Mouse (Mus musculus): ENCODE measurements at regions not wholly inside any gene's neighbourhood (a gene's known extent, or its start where the extent isn't known, plus 50 kb on each side); places are given as distances from the start of the nearest gene placed in this dataset.
A peak's percentile ranks its signal among the peaks of the same experiment; 100 is the strongest.

DNA sequence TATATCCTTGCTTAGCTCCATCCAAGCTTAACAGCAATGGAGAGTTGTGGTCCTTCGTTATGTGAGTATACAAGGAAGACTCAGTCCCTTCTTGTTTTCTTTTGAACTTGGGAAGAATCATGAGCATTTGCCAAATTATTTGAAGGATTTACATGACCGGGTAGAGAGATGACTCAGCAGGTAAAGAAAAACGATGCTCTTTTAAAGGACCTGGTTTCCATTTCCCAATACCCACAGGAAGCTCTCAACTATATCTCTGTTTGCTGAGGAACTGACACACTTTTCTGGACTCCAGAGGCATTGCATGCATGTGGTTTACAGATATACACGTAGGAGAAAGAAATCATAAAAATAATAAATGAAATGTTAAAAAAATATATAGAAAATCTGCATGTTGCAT lies 457.5 kb downstream of the Ppargc1a start:
- no peak for DNase-seq

DNA sequence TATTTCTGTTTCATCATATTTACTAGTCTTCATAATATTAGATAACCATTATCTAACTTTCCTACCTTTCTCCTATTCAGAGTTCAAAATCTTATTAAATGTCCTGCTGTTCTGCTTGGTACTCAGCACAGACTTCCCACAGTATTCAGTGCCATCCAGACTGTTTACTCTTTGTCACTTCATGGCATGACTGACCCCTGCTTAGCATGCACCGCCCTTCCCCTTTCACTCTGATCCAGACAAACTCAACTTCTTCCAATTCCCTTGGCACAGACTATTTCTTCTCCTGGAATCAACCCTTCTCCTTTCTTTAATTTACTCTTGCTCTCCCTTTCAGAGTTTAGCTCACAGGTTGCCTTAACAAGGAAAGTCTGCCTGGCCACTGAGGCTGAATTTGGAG lies 458.8 kb downstream of the Ppargc1a start:
- no peak for DNase-seq

DNA sequence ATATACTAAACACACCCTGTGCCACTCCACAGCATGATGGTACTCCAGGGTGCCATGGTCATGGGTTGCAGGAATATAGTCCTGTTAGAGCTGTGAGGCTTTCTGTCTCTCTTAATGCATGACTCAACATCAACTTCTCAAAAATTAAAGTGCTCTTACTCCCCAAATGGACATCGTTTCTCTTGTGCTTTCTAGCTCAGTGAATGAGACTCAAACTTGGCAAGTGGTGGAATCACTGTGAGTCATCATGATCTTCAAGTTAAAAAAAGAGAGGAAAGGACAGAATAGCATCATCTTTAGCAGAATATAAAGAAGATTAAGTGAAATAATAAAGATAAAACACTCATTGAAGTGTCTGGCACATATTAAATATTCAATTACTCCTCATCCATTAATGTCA lies 459.3 kb downstream of the Ppargc1a start:
- DNase-seq, result no peak

DNA sequence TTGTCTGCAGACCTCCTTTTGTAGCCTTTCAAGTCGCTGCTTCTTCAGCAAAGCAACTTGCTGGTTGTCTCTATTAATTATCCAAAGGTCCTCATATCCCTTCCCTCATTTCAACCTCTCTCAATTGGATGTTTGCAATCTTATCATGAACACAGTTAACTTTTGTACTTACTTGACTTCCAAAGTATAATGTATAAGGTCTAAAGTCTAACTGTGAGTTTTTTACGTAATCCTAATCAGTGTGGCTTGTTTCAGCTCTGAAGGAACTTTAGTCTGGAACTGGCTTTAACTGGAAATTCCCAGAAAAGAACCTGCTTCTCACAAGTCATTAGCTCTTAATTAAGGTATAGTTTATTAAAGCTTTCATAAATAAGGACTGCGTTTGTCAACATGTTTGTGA lies 467.6 kb downstream of the Ppargc1a start:
- no peak for DNase-seq

DNA sequence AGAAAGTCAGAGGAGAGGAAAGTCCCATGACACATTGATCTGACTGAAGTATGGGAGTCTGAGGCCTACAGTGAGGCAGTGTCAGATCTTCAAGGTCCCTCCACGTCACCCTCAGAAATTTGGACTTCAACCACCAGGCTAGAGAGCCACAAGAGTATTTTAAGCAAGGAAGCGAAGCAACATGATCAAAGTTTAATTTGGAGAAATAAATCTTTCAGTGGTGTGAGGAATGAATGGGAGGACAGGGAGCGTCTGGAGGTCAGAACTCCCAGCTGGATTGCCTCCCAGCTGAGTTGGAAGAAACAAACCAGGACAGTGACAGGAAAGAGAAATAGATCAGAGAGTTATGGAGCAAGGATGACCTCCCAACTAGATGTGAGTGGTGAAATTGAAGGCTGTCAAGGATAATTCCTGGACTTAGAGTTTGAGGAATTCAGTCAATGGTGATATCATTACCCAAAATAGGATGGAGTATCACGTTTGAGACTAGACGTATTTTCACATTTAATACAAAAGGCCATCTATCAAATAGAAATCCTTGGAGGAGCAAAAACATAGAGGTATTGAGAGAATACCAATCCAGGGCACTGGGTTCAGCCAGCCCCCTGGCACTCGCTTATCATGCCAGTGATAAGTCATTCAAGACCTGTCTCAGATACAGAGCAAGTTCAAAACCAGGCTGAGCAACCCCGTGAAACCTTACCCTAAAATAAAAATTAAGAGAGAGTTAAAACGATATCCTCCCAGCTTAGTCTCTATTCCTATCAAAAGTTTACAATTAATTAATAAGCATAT lies 494.7 kb downstream of the Ppargc1a start:
- no peak for DNase-seq

DNA sequence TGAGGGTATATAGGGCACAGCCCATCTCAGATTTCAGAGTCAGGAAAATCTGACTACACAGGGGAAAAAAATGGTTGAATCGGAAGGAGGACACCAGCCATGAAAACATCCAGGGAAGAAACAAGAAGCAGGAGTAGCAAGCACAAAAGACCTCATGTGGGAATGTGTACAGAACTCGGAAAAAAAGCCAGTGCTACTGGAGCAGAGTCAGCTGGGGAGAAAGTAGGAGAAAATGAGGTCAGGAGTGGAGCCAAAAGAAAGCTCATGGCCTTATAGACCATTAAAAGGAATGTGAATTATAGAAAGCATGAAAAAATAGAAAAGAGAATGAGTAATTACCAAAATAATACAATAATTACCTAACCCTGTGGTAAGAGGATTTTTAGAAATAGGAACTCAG lies 495.4 kb downstream of the Ppargc1a start:
- DNase-seq, result no peak

DNA sequence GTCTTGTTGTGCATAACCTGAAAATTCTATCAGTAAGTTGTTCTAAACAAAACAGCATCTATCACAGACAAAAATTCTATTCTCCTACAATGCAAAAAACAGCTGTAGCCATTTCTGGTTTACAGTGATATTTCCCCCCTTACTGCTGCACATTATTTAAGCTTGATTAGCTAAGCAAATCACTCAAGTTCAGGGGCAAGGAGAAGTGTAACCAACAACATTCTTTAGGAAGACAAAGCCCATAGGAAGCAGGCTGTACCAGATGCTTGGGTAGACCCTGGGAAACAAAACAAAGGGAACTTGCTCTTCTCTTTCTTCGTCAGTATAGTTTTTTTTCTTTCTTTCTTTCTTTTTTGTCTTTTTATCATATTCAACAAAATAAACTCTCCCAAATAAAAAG lies 497.9 kb downstream of the Ppargc1a start:
- no peak for DNase-seq

DNA sequence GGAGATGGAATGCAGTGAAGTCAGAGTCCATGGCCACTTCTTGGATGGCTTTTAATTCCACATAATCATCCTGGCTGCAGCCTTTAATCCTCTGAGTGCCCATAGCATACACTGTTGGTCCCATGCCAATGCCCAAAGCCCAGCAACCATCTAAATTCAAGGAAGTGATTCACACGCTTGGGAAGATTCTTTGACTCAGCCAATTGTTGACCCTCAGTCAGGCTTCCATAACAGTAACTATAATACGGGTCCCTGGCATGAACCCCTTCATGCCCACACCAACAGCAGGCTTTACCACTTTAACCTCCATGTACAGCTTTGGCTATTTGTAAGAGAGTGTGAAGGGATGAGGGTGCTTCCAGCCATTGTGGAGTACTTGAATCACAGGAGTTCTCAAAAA lies 521.7 kb downstream of the Ppargc1a start:
- no peak for DNase-seq

DNA sequence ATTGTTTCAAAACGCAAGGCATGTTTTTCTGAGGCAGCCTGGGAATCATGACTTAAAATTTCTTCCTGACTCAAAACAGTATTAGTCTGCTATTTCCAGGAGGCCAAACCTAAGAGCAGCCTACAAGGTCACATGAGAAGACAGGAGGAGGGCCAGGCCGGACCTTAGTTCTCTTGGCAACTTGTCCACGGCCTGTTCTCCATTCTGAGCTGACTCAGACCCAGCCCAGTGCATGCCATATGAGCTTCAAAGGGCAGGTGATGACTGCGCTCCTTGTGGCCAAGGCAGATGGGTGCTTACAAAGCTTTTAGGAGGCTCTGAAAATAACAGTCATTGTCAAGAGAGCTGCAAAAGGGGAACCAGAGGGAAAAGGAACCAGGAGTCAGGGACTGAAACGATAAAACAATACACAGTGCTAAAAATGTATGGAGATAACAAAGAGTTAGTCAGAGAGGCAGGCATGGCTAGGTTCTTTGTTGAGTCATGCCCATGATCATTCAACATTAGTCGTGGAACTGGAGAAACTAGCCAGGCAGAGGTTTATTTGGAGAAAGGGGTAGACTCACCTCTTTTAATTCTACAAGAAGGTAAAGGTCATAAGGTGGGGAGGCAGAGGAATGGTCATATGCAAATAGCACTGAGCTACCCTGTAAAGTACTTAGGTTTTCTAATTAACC lies 525.8 kb downstream of the Ppargc1a start:
- DNase-seq, result no peak

DNA sequence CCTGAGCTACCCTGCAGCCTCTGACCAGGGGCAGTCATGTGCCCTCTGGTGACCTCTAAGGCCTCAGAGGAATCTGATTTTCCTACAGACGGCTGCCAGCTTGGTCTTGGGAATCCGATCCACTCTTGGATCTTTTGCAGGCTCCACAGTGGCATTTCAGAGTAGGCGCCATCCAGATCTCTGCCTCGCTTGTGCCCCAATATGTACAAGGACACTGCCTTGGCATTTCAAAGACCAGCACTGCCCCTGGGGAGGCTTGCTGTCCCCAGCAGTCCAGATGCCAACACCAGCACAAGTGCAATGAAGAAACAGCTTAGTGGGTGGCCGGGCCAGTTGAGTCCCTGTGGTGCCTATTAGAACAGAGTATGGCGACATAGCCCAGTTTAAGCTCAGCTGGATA lies 526.6 kb downstream of the Ppargc1a start:
- no peak for DNase-seq

DNA sequence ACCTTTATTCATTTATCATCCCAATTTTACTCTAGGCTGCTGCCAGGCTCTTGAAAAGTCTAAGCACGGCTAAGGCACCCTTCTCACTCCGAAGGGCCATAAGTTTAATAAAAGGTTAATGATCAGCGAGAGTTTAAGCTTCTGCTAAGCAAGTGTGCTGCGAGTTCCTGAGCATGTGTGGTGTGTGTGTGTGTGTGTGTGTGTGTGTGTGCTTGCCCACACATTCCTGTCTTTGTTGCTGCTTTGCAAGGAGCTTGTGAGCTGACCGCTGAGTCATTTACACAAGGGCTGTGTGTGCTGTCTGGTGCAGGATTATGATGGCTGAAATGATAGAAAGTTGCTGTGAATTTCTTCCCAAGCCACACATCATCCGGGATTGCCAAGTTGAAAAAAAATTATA lies 527.1 kb downstream of the Ppargc1a start:
- DNase-seq, result no peak

DNA sequence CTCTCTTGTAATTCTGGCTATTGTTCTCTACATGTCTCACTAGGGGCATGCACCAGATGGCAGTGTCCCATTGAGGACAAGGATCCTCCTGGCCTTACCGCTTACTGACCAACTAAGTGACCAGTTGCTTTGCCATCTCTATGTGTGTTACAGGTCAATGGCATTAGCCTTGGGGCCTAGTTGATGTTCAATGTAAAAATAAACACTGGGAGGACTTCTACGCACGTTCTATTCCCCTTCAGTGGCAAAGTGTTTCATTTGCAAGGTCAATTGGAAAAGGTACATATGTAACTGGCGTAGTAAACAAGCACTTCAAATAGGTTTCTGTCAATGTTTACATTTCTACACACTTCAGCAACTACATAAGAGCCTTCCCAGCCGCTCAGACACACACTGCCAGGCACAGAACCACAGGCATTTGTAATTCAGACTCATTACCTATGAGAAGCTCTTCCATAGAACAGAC lies 527.8 kb downstream of the Ppargc1a start:
- DNase-seq, result peak in 1 of 2 experiments; percentile 6

DNA sequence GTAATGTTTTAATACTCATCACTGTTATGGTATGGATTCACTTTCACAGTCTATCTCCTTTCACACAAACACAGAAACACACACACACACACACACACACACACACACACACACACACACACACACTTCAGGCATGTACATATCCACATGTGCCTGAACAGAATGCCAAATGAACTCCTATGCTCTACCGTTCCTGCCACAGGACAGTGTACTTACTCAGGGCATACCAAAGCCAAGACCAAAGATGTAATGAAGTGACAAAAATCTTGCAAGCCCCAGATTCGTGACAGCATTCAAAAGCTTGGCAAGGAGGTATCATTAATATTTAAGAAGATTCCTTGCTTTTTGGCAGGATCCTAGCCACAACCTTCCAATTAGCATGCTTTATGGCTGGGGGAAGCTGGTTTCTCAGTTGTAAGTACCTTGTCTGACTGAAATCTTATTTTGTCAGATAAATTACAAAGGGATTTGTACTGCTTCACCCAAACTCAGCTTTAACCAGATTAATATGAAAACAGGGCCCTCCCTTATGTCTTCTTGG lies 531.0 kb downstream of the Ppargc1a start:
- DNase-seq, result no peak

DNA sequence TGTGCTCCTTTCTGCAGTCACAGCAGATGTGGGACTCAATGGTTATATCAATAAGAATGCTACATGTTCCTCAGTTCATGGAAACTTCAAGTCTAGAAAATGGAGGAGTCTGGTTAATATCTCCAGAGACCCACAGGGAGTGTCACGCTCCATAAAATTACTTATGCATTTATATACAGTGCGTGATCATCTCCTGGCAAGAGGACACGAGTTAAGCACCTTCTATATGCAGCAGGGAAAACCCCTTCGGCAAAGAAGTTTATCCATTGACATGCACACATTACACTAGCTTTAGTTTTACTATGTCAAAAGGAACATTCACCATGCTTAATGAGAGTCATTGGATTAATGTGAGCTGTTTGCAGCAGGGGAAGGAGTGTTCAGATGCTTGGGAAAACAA lies 538.6 kb downstream of the Ppargc1a start:
- DNase-seq, result no peak

DNA sequence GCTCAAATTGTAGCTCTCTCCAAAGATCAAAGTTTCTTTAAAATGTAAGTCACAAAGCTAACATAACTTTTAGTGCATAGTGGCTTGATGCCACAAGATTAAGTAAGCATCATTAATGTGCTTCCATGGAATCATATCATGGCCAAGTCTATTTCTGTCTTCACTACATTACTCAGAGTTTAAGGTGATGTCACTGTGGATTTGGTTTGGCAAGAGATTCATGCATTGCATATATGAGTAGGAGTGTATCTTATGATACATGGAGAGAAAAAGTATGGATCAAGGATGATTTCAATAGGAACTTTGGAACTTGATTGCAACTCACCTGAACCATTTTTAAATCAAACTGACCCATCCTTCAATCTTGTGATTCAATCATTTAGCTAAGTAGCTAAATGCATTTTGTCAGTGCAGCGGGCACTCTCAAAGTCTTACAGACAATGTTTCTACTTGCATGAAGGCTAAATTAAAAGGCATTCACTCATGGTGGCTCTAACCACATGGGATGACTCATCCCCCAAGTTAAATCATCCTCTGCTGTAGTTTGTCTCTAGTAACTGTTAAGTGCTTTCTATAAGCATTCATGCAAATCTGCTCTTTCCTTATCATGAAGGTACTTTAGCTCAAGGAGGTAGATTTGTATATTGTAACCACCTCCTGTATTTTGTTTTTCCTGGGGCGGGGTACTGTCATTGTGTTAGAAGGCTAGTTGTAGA lies 576.5 kb downstream of the Ppargc1a start:
- DNase-seq, result no peak
